Mouse (Mus musculus) large intestine, adult 2 months (tissue): Measurements from ENCODE around the gene Aspg. TPM values are rescaled to one million over a fixed set of nuclear protein-coding genes. Genes with fewer than 3 reads are reported as not detected.

Source experiments
- polyA plus RNA-seq: library from polyadenylated mRNA; depleted of rRNA; stranded (reverse); fragments of >200 nt; gene quantifications from 2 replicates; pipeline ENCODE4 v1.2.3, GENCODE M21; 2012; rRNA removed

Gene Aspg
- polyA plus RNA-seq, 1 experiment = 31.8 TPM

Other genes with a start within 250 kb of the Aspg start
- 18.8 and 25.7 TPM in 2 replicates for gene Ppp1r13b, start 198.6 kb upstream of the Aspg start, polyA plus RNA-seq
- 111 and 121 TPM in 2 replicates for gene Atp5mpl, start 139.7 kb upstream of the Aspg start, polyA plus RNA-seq
- gene Tdrd9, start 135.1 kb upstream of the Aspg start, polyA plus RNA-seq = 0.05 and 0.16 TPM in 2 replicates
- not detected in 2 replicates for gene Rd3l, start 125.4 kb upstream of the Aspg start, polyA plus RNA-seq
- gene Kif26a, start 39.5 kb downstream of the Aspg start, polyA plus RNA-seq = 0.95 and 1.6 TPM in 2 replicates